Mouse (Mus musculus) left cerebral cortex, postnatal 25 days (tissue): ENCODE measurements at regions not wholly inside any gene's neighbourhood (a gene's known extent, or its start where the extent isn't known, plus 50 kb on each side); places are given as distances from the start of the nearest gene placed in this dataset.

ENCODE experiments used
- DNase-seq, 2 experiments: peaks; one replicate each; pipeline ENCODE4 v3.0.0; 2022; ENCODE audit warnings: low spot score in 2 of 2, mixed read lengths in 1 of 2
- intact Hi-C: fragments of 180-260 bp; cut with DNase I; formaldehyde crosslinking; loops from one replicate; pipeline ENCODE4 v1.15.1; 2025

- intact Hi-C loops = no loop called here
- DNase-seq = no peak
Measured at GRCm38 (mm10) chr15:11774717-11775116, 132.4 kb downstream of the Npr3 start.

- intact Hi-C loops = no loop called here
- no peak for DNase-seq
Measured at GRCm38 (mm10) chr15:11770596-11770995, 136.5 kb downstream of the Npr3 start.

- no peak for DNase-seq
- intact Hi-C loops = no loop called here
Measured at GRCm38 (mm10) chr15:11757963-11758362, 149.1 kb downstream of the Npr3 start.

- DNase-seq = no peak
- intact Hi-C loops = no loop called here
Measured at GRCm38 (mm10) chr15:11756786-11757185, 150.3 kb downstream of the Npr3 start.

GRCm38 (mm10) chr15:11753216-11753615 lies 153.9 kb downstream of the Npr3 start:
- peak; percentile 57 to 78 for DNase-seq
- intact Hi-C loops = loop anchor here (1.0 to 5.0 kb wide), 4 partner anchors 154 to 346 kb away; partner anchors contain the start of gene Npr3

- no peak for DNase-seq
- intact Hi-C loops = loop anchor here (5.0 kb wide), 2 partner anchors 159 to 344 kb away; no protein-coding TSS in a partner anchor
Measured at GRCm38 (mm10) chr15:11750893-11751292, 156.2 kb downstream of the Npr3 start.

- DNase-seq = peak in 1 of 2 experiments; percentile 55
- intact Hi-C loops = loop anchor here (5.0 kb wide), 1 partner anchor 147 kb away; no protein-coding TSS in a partner anchor
Measured at GRCm38 (mm10) chr15:11749509-11749908, 157.6 kb downstream of the Npr3 start.

GRCm38 (mm10) chr15:11748306-11748705 lies 158.8 kb downstream of the Npr3 start:
- DNase-seq = peak in 1 of 2 experiments; percentile 55
- intact Hi-C loops = loop anchor here (5.0 kb wide), 1 partner anchor 146 kb away; no protein-coding TSS in a partner anchor

GRCm38 (mm10) chr15:11746754-11747153 lies 160.3 kb downstream of the Npr3 start:
- intact Hi-C loops = loop anchor here (5.0 kb wide), 1 partner anchor 144 kb away; no protein-coding TSS in a partner anchor
- no peak for DNase-seq

GRCm38 (mm10) chr15:11745629-11746372 lies 161.3 kb downstream of the Npr3 start:
- no peak for DNase-seq
- intact Hi-C loops = loop anchor here (5.0 kb wide), 1 partner anchor 144 kb away; no protein-coding TSS in a partner anchor

GRCm38 (mm10) chr15:11744903-11745302 lies 162.2 kb downstream of the Npr3 start:
- intact Hi-C loops = loop anchor here (5.0 kb wide), 1 partner anchor 143 kb away; no protein-coding TSS in a partner anchor

GRCm38 (mm10) chr15:11744296-11744695 lies 162.8 kb downstream of the Npr3 start:
- intact Hi-C loops = no loop called here
- no peak for DNase-seq

More at GRCm38 (mm10) chr15:11744903-11745302, 162.2 kb downstream of the Npr3 start:
- DNase-seq = no peak

- intact Hi-C loops = no loop called here
Measured at GRCm38 (mm10) chr15:11742820-11743219, 164.3 kb downstream of the Npr3 start.

GRCm38 (mm10) chr15:11742346-11742729 lies 164.7 kb downstream of the Npr3 start:
- intact Hi-C loops = no loop called here
- no peak for DNase-seq

More at GRCm38 (mm10) chr15:11742820-11743219, 164.3 kb downstream of the Npr3 start:
- DNase-seq = no peak

- intact Hi-C loops = no loop called here
- DNase-seq = no peak
Measured at GRCm38 (mm10) chr15:11741598-11742345, 165.3 kb downstream of the Npr3 start.

GRCm38 (mm10) chr15:11737436-11738000 lies 169.6 kb downstream of the Npr3 start:
- DNase-seq = no peak
- intact Hi-C loops = no loop called here

- intact Hi-C loops = no loop called here
- DNase-seq = no peak
Measured at GRCm38 (mm10) chr15:11734639-11735265, 172.3 kb downstream of the Npr3 start.

GRCm38 (mm10) chr15:11729381-11729780 lies 177.7 kb downstream of the Npr3 start:
- intact Hi-C loops = no loop called here
- DNase-seq = no peak

GRCm38 (mm10) chr15:11725620-11726530 lies 181.2 kb downstream of the Npr3 start:
- intact Hi-C loops = no loop called here
- DNase-seq = no peak
